Mouse (Mus musculus): Measurements from ENCODE around the gene Cavin4.
"Not testable (repeated sequence)": the region's sequence is repeated elsewhere in the genome, so short reads cannot be mapped to it uniquely, and the experiment has no call there.

- not testable (repeated sequence) for TF ChIP-seq CTCF (IDR thresholded peaks at IDR 0.05; ENCODE audit: low read depth, low read length); POLR2AphosphoS5 (IDR thresholded peaks at IDR 0.05; ENCODE audit: insufficient replicate concordance, low read depth, low read length); GATA1 (IDR thresholded peaks at IDR 0.05; ENCODE audit: borderline replicate concordance, low read length)
Measured at GRCm38 (mm10) chr4:48679728-48680127, 16.4 kb downstream of the Cavin4 start.

Measured in G1E (cell line).